Mouse (Mus musculus) inflammation-experienced regulatory T-cells (primary cell): Measurements from ENCODE around the gene B230118H07Rik. TPM values are rescaled to one million over a fixed set of nuclear protein-coding genes. Genes with fewer than 3 reads are reported as not detected.

Source experiments
- polyA plus RNA-seq, 2 experiments: library from polyadenylated mRNA; unstranded; fragments of 100-300 nt; shearing (Covaris generic); gene quantifications; one replicate each; pipeline ENCODE4 v1.2.1; 2017

The B230118H07Rik gene
- 1 to 10 TPM; 1.6 to 4.7 TPM for polyA plus RNA-seq

DNA sequence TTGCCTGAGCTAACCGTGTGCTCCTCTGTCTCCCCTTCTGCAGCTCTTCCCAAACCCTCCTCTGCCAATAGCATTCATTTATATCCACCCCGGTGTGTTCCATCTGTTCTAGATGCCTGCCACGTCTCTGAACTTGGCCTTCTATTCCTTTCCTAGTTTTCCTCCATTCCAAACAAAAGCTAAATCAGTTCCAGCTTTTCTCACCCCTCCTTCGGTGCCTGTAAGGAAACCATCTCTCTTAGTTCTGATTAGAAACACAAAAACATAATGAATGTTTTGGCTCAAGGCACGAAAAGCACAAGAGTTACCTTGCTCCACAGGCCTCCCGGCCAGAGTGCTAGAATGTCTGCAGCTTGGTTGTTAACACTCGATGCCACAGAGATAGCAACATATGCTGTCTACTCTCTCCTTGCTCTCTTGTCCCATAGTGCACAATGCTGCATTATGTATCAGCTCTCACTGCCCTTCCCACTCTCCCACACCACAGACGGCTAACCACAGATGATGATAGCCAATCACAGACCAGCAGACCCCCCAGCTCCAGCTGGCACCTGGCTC is at the start of gene B230118H07Rik, which contains the start of gene Rag1:
Gene B230118H07Rik (minus strand): TSS at position 419 of the 558 bp plus-strand sequence.
Gene Rag1 (minus strand): TSS at position 388 of the 558 bp plus-strand sequence.

GRCm38 (mm10) chr2:101678236-101679021 is 29.1 kb upstream of the B230118H07Rik start, which contains the start of gene Traf6:
Gene Traf6, plus strand, starts transcription at chr2:101678429.

DNA sequence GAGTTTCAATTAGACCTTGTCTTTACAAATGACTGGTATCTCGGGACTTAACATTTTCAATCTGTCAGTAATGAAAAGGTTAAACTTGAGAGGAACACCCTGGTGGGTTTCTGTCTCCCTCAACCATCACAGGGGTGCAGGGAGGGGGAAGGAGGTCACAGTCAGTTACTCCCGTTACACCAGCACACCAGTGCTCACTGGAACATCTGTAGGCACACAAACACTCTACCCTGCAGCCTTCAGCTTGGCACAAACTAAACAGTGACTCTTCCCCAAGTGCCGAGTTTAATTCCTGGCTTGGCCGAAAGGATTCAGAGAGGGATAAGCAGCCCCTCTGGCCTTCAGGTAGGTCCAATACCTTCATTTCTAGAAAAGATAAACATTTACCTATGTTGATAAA is 24.8 kb downstream of the B230118H07Rik start, which contains the start of gene Rag2:
Gene Rag2 (plus strand): TSS at position 193 of the 400 bp plus-strand sequence.

Other genes starting within 250 kb of the B230118H07Rik start
- gene Rag2, start 24.8 kb downstream of the B230118H07Rik start, polyA plus RNA-seq, result not detected
- gene Rag1, start within 50 bp of the B230118H07Rik start, polyA plus RNA-seq, result under 1 TPM; 0.07 to 0.33 TPM
- gene Traf6, start 28.9 kb upstream of the B230118H07Rik start, polyA plus RNA-seq, result 10 to 100 TPM; 28.9 to 31.7 TPM
- gene Prr5l, start 233.5 kb upstream of the B230118H07Rik start, polyA plus RNA-seq, result 1 to 10 TPM; 1.5 to 7.8 TPM
- 10 to 100 TPM; 24.4 to 24.6 TPM for gene Commd9, start 236.7 kb upstream of the B230118H07Rik start, polyA plus RNA-seq